Mouse (Mus musculus) spleen, postnatal 36 days (tissue): ENCODE data around the gene Dnajb8.

Source experiments
- DNase-seq, 2 experiments: peaks; one replicate each; pipeline ENCODE4 v3.0.0; 2022; ENCODE audit warnings: low spot score in 2 of 2, mixed read lengths in 1 of 2

Dnajb8 gene

GRCm38 (mm10) chr6:88229221-88229620, 7.2 kb downstream of the Dnajb8 start:
- DNase-seq: no peak

- DNase-seq: no peak
Measured at GRCm38 (mm10) chr6:88231821-88232220, 9.8 kb downstream of the Dnajb8 start.

- DNase-seq: no peak
Measured at GRCm38 (mm10) chr6:88232221-88232620, 10.2 kb downstream of the Dnajb8 start.

- DNase-seq: no peak
Measured at GRCm38 (mm10) chr6:88233996-88234395, 11.9 kb downstream of the Dnajb8 start.

- no peak for DNase-seq
Measured at GRCm38 (mm10) chr6:88235461-88235860, 13.4 kb downstream of the Dnajb8 start.

GRCm38 (mm10) chr6:88235983-88236382, 13.9 kb downstream of the Dnajb8 start:
- DNase-seq: no peak

GRCm38 (mm10) chr6:88236513-88236912, 14.4 kb downstream of the Dnajb8 start:
- DNase-seq: no peak

- DNase-seq: peak; percentile 6 to 7
Measured at GRCm38 (mm10) chr6:88242604-88243003, 20.5 kb downstream of the Dnajb8 start.

GRCm38 (mm10) chr6:88249231-88249630, 27.2 kb downstream of the Dnajb8 start:
- no peak for DNase-seq

GRCm38 (mm10) chr6:88251396-88251795, 29.3 kb downstream of the Dnajb8 start:
- no peak for DNase-seq

GRCm38 (mm10) chr6:88251798-88252478, 29.9 kb downstream of the Dnajb8 start:
- peak in 1 of 2 experiments; percentile 5 for DNase-seq

GRCm38 (mm10) chr6:88254082-88254481, 32.0 kb downstream of the Dnajb8 start:
- peak in 1 of 2 experiments; percentile 9 for DNase-seq

GRCm38 (mm10) chr6:88255435-88255834, 33.4 kb downstream of the Dnajb8 start:
- DNase-seq: peak in 1 of 2 experiments; percentile 6

GRCm38 (mm10) chr6:88259621-88260020, 37.6 kb downstream of the Dnajb8 start:
- no peak for DNase-seq

- no peak for DNase-seq
Measured at GRCm38 (mm10) chr6:88260645-88261044, 38.6 kb downstream of the Dnajb8 start.

- no peak for DNase-seq
Measured at GRCm38 (mm10) chr6:88262160-88262559, 40.1 kb downstream of the Dnajb8 start.

GRCm38 (mm10) chr6:88265355-88265754, 43.3 kb downstream of the Dnajb8 start:
- no peak for DNase-seq

GRCm38 (mm10) chr6:88266055-88266454, 44.0 kb downstream of the Dnajb8 start:
- no peak for DNase-seq

GRCm38 (mm10) chr6:88267068-88267467, 45.0 kb downstream of the Dnajb8 start:
- no peak for DNase-seq

GRCm38 (mm10) chr6:88267970-88268369, 45.9 kb downstream of the Dnajb8 start:
- no peak for DNase-seq

- no peak for DNase-seq
Measured at GRCm38 (mm10) chr6:88274623-88275022, 52.6 kb downstream of the Dnajb8 start.

GRCm38 (mm10) chr6:88276221-88276620, 54.2 kb downstream of the Dnajb8 start:
- DNase-seq: no peak

GRCm38 (mm10) chr6:88277242-88277641, 55.2 kb downstream of the Dnajb8 start:
- no peak for DNase-seq

- no peak for DNase-seq
Measured at GRCm38 (mm10) chr6:88278141-88278540, 56.1 kb downstream of the Dnajb8 start.
